Mouse (Mus musculus) bone marrow macrophage, adult 2 months (primary cell): ENCODE results near the gene Vmn1r4.

Experiments used
- CTCF ChIP-seq: IDR thresholded peaks from 2 replicates; pipeline ENCODE4 v1.5.1; 2012; ENCODE audit warnings: low read depth, mild to moderate bottlenecking, low read length, moderate library complexity
- POLR2A ChIP-seq: IDR thresholded peaks from 2 replicates; pipeline ENCODE4 v1.6.1; 2012; ENCODE audit warnings: mild to moderate bottlenecking, low read depth, low read length, borderline replicate concordance

- TF ChIP-seq CTCF (no peak), POLR2A (no peak)
Observed at GRCm38 (mm10) chr6:56876870-56877269, 46.9 kb upstream of the Vmn1r4 start.
